Mouse (Mus musculus): ENCODE data around the gene Olfr993. TPM values are rescaled to one million over a fixed set of nuclear protein-coding genes. Genes with fewer than 3 reads are reported as not detected.

The Olfr993 gene
- polyA plus RNA-seq (2011; ENCODE audit: insufficient read length, low read depth, missing spikeins): not detected in 2 replicates

GRCm38 (mm10) chr2:85414777-85415176 lies at the start of gene Olfr993:
Olfr993 (minus strand) TSS chr2:85414877.
- no peak within 1 kb of the TSS for H3K27ac ChIP-seq (ENCODE audit: insufficient read depth, low read length)
- no peak for TF ChIP-seq POLR2A (IDR thresholded peaks at IDR 0.05; ENCODE audit: low read depth, low read length)
- no peak for TF ChIP-seq CTCF (IDR thresholded peaks at IDR 0.05; ENCODE audit: borderline replicate concordance, insufficient read depth, low read length)
- no peaks in the 10 kb centered on the region for H3K4me1 ChIP-seq (ENCODE audit: control insufficient read depth, insufficient read depth, low read length)
- H3K4me3 ChIP-seq (ENCODE audit: insufficient read depth, low read length): no peak within 1 kb of the TSS

- Histone ChIP-seq H3K4me3 (ENCODE audit: insufficient read depth, low read length) (no peak within 1 kb of the TSS), H3K4me1 (ENCODE audit: control insufficient read depth, insufficient read depth, low read length) (no peaks in the 10 kb centered on the region), H3K27ac (ENCODE audit: insufficient read depth, low read length) (no peak within 1 kb of the TSS)
- TF ChIP-seq CTCF (IDR thresholded peaks at IDR 0.05; ENCODE audit: borderline replicate concordance, insufficient read depth, low read length): no peak
- TF ChIP-seq POLR2A (IDR thresholded peaks at IDR 0.05; ENCODE audit: low read depth, low read length): no peak
Measured at GRCm38 (mm10) chr2:85443539-85443938, 28.9 kb upstream of the Olfr993 start, which contains the start of gene Olfr995. Olfr995 (minus strand) TSS chr2:85443639.

GRCm38 (mm10) chr2:85442546-85442945 lies 27.9 kb upstream of the Olfr993 start:
- H3K4me3 ChIP-seq (ENCODE audit: insufficient read depth, low read length): no peak overlapping the region
- TF ChIP-seq CTCF (IDR thresholded peaks at IDR 0.05; ENCODE audit: borderline replicate concordance, insufficient read depth, low read length) (no peak), POLR2A (IDR thresholded peaks at IDR 0.05; ENCODE audit: low read depth, low read length) (no peak)
- no peaks in the 10 kb centered on the region for H3K4me1 ChIP-seq (ENCODE audit: control insufficient read depth, insufficient read depth, low read length)
- no peak overlapping the region for H3K27ac ChIP-seq (ENCODE audit: insufficient read depth, low read length)

- H3K4me3 ChIP-seq (ENCODE audit: insufficient read depth, low read length): no peak within 1 kb of the TSS
- TF ChIP-seq POLR2A (IDR thresholded peaks at IDR 0.05; ENCODE audit: low read depth, low read length) (no peak), CTCF (IDR thresholded peaks at IDR 0.05; ENCODE audit: borderline replicate concordance, insufficient read depth, low read length) (no peak)
- no peaks in the 10 kb centered on the region for H3K4me1 ChIP-seq (ENCODE audit: control insufficient read depth, insufficient read depth, low read length)
- H3K27ac ChIP-seq (ENCODE audit: insufficient read depth, low read length): no peak within 1 kb of the TSS
Measured at GRCm38 (mm10) chr2:85436351-85436750, 21.7 kb upstream of the Olfr993 start, which contains the start of gene Olfr994. Olfr994 (minus strand) TSS chr2:85436451.

GRCm38 (mm10) chr2:85425893-85426292 lies 11.2 kb upstream of the Olfr993 start:
- H3K4me3 ChIP-seq (ENCODE audit: insufficient read depth, low read length): no peak overlapping the region
- H3K4me1 ChIP-seq (ENCODE audit: control insufficient read depth, insufficient read depth, low read length): no peaks in the 10 kb centered on the region
- no peak overlapping the region for H3K27ac ChIP-seq (ENCODE audit: insufficient read depth, low read length)
- no peak for TF ChIP-seq POLR2A (IDR thresholded peaks at IDR 0.05; ENCODE audit: low read depth, low read length)
- no peak for TF ChIP-seq CTCF (IDR thresholded peaks at IDR 0.05; ENCODE audit: borderline replicate concordance, insufficient read depth, low read length)

- TF ChIP-seq CTCF (IDR thresholded peaks at IDR 0.05; ENCODE audit: borderline replicate concordance, insufficient read depth, low read length) (no peak), POLR2A (IDR thresholded peaks at IDR 0.05; ENCODE audit: low read depth, low read length) (no peak)
- H3K4me1 ChIP-seq (ENCODE audit: control insufficient read depth, insufficient read depth, low read length): no peaks in the 10 kb centered on the region
Measured at GRCm38 (mm10) chr2:85409369-85409768, 5.3 kb downstream of the Olfr993 start, which contains the start of gene Olfr992. Olfr992 (minus strand) TSS chr2:85409469.

More at GRCm38 (mm10) chr2:85409369-85409768, 5.3 kb downstream of the Olfr993 start, which contains the start of gene Olfr992:
- H3K4me3 ChIP-seq (ENCODE audit: insufficient read depth, low read length): no peak within 1 kb of the TSS
- no peak within 1 kb of the TSS for H3K27ac ChIP-seq (ENCODE audit: insufficient read depth, low read length)

Other genes starting within 250 kb of the Olfr993 start
- not detected in 2 replicates for gene Lrrc55, start 217.7 kb downstream of the Olfr993 start, polyA plus RNA-seq (2011; ENCODE audit: insufficient read length, low read depth, missing spikeins)
- not detected in 2 replicates for gene Olfr987, start 75.6 kb downstream of the Olfr993 start, polyA plus RNA-seq (2011; ENCODE audit: insufficient read length, low read depth, missing spikeins)
- gene Olfr988, start 51.6 kb downstream of the Olfr993 start, polyA plus RNA-seq (2011; ENCODE audit: insufficient read length, low read depth, missing spikeins): not detected in 2 replicates
- gene Olfr992, start 5.4 kb downstream of the Olfr993 start, polyA plus RNA-seq (2011; ENCODE audit: insufficient read length, low read depth, missing spikeins): not detected in 2 replicates
- not detected in 2 replicates for gene Olfr994, start 21.6 kb upstream of the Olfr993 start, polyA plus RNA-seq (2011; ENCODE audit: insufficient read length, low read depth, missing spikeins)
- not detected in 2 replicates for gene Olfr995, start 28.8 kb upstream of the Olfr993 start, polyA plus RNA-seq (2011; ENCODE audit: insufficient read length, low read depth, missing spikeins)
- gene 4833423E24Rik, start 104.1 kb upstream of the Olfr993 start, polyA plus RNA-seq (2011; ENCODE audit: insufficient read length, low read depth, missing spikeins): not detected in 2 replicates
- gene Olfr996, start 164.3 kb upstream of the Olfr993 start, polyA plus RNA-seq (2011; ENCODE audit: insufficient read length, low read depth, missing spikeins): not detected in 2 replicates
- not detected in 2 replicates for gene Olfr998, start 174.1 kb upstream of the Olfr993 start, polyA plus RNA-seq (2011; ENCODE audit: insufficient read length, low read depth, missing spikeins)
- not detected in 2 replicates for gene Olfr1000, start 197.0 kb upstream of the Olfr993 start, polyA plus RNA-seq (2011; ENCODE audit: insufficient read length, low read depth, missing spikeins)
- gene Olfr1002, start 235.8 kb upstream of the Olfr993 start, polyA plus RNA-seq (2011; ENCODE audit: insufficient read length, low read depth, missing spikeins): not detected in 2 replicates
- not detected in 2 replicates for gene Olfr154, start 249.6 kb upstream of the Olfr993 start, polyA plus RNA-seq (2011; ENCODE audit: insufficient read length, low read depth, missing spikeins)